Mouse (Mus musculus): ENCODE results near the gene Ltbr.
"Not testable (repeated sequence)": the region's sequence is repeated elsewhere in the genome, so short reads cannot be mapped to it uniquely, and the experiment has no call there.

Ltbr gene

GRCm38 (mm10) chr6:125312171-125312570, 1.5 kb downstream of the Ltbr start:
- no peak for DNase-seq (ENCODE audit: low spot score)

- DNase-seq (ENCODE audit: low spot score) = no peak
These were observed 4.3 kb downstream of the Ltbr start for GRCm38 (mm10) chr6:125309406-125309805.

GRCm38 (mm10) chr6:125308921-125309320, 4.8 kb downstream of the Ltbr start:
- DNase-seq (ENCODE audit: low spot score) = no peak

- no peak for DNase-seq (ENCODE audit: low spot score)
These were observed 6.6 kb downstream of the Ltbr start for GRCm38 (mm10) chr6:125307091-125307490.

- no peak for DNase-seq (ENCODE audit: low spot score)
These were observed 8.2 kb downstream of the Ltbr start for GRCm38 (mm10) chr6:125305465-125305864.

GRCm38 (mm10) chr6:125304408-125304807, 9.3 kb downstream of the Ltbr start:
- DNase-seq (ENCODE audit: low spot score) = not testable (repeated sequence)

GRCm38 (mm10) chr6:125303242-125303641, 10.4 kb downstream of the Ltbr start:
- no peak for DNase-seq (ENCODE audit: low spot score)

- DNase-seq (ENCODE audit: low spot score) = no peak
These were observed 11.3 kb downstream of the Ltbr start for GRCm38 (mm10) chr6:125302231-125302982.

- no peak for DNase-seq (ENCODE audit: low spot score)
These were observed 12.7 kb downstream of the Ltbr start for GRCm38 (mm10) chr6:125300982-125301381.

- DNase-seq (ENCODE audit: low spot score) = no peak
These were observed 16.4 kb downstream of the Ltbr start for GRCm38 (mm10) chr6:125297149-125297820.

- DNase-seq (ENCODE audit: low spot score) = no peak
These were observed 19.6 kb downstream of the Ltbr start for GRCm38 (mm10) chr6:125294049-125294448.

- no peak for DNase-seq (ENCODE audit: low spot score)
These were observed 21.4 kb downstream of the Ltbr start for GRCm38 (mm10) chr6:125292256-125292655.

GRCm38 (mm10) chr6:125291329-125291728, 22.4 kb downstream of the Ltbr start:
- no peak for DNase-seq (ENCODE audit: low spot score)

- no peak for DNase-seq (ENCODE audit: low spot score)
These were observed 25.0 kb downstream of the Ltbr start for GRCm38 (mm10) chr6:125288730-125289129.

- no peak for DNase-seq (ENCODE audit: low spot score)
These were observed 26.7 kb downstream of the Ltbr start for GRCm38 (mm10) chr6:125286944-125287343.

- no peak for DNase-seq (ENCODE audit: low spot score)
These were observed 27.8 kb downstream of the Ltbr start, which contains the start of gene Tuba3a for GRCm38 (mm10) chr6:125285890-125286289. Tuba3a (minus strand) TSS chr6:125286042.

- no peak for DNase-seq (ENCODE audit: low spot score)
These were observed 28.9 kb downstream of the Ltbr start for GRCm38 (mm10) chr6:125284751-125285150.

- no peak for DNase-seq (ENCODE audit: low spot score)
These were observed 29.4 kb downstream of the Ltbr start for GRCm38 (mm10) chr6:125284250-125284649.

GRCm38 (mm10) chr6:125282721-125283120, 31.0 kb downstream of the Ltbr start:
- not testable (repeated sequence) for DNase-seq (ENCODE audit: low spot score)

- DNase-seq (ENCODE audit: low spot score) = no peak
These were observed 34.0 kb downstream of the Ltbr start for GRCm38 (mm10) chr6:125279729-125280128.

- no peak for DNase-seq (ENCODE audit: low spot score)
These were observed 38.7 kb downstream of the Ltbr start for GRCm38 (mm10) chr6:125274841-125275563.

GRCm38 (mm10) chr6:125272228-125272785, 41.4 kb downstream of the Ltbr start:
- no peak for DNase-seq (ENCODE audit: low spot score)
